ENCODE assay signal across 10 mouse cellular contexts in the genomic region with DNA sequence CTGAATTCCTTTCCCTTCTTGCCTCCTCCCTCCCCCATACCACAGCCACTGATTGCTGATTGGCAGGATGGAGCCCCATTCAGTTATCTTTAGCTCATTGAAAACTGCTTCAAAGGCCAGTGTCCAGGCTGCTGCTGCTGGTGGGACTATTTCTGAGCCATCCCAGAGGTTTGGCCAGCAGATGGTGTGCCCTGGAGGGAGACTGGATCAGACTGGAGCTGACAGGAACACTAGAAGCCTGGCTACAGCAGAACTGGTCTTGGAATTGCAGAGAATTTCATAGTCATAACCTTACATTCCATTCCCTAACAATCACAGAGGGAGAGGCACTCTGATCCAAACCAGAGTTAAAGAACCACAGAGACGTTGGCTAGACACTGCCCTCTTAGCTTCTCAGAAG.
A peak's percentile ranks its signal among the peaks of the same experiment; 100 is the strongest.
DNase-seq lines count a peak whose midpoint lies in the region; ATAC-seq lines count a peak whose summit lies in the region.
"Had no signal": no experiment of that assay in that cellular context is flagged by ENCODE, and none has a peak within 500 bp of the region (broad histone marks: within the 10 kb centered on the region; RNA-seq: fewer than 3 reads in every experiment).

No protein-coding gene starts in this region.

- H3K9me3 ChIP-seq in kidney, embryonic 16.5 days (ENCODE audit: low read length): no peaks in the 10 kb centered on the region
- H3K9me3 ChIP-seq: midbrain, embryonic 12.5 days had no signal

- WGBS in kidney, embryonic 16.5 days: 33% methylated on average over 1 of the region's 1 CpGs

- DNase-seq in heart, adult 11 months: peak; percentile 91
- DNase-seq in heart, postnatal 36 days: no peak
- DNase-seq in fibroblast of lung, adult 2 months (ENCODE audit: low read depth): peak; percentile 83
- DNase-seq in lung, postnatal 36 days: peak; percentile 52
- no peak for DNase-seq in gastrocnemius, postnatal 36 days
- DNase-seq in layer of hippocampus, adult 9-10 months (ENCODE audit: low spot score): no peak
- no peak for DNase-seq in left cerebral cortex, adult 18-20 months (ENCODE audit: low spot score in 2 of 2)

- H3K4me2 ChIP-seq in kidney, embryonic 16.5 days (replicated peaks; ENCODE audit: low read depth, low read length): no peak overlapping the region
- H3K4me2 ChIP-seq: midbrain, embryonic 12.5 days had no signal

- ATAC-seq in kidney, embryonic 16.5 days (ENCODE audit: low FRiP score, low TSS enrichment): peak; percentile 77
- ATAC-seq: CD4-positive, CD25-positive, alpha-beta regulatory T cell, adult 4 months had no signal

- no peak overlapping the region for H3K9ac ChIP-seq in kidney, embryonic 16.5 days (replicated peaks; ENCODE audit: low read length)
- H3K9ac ChIP-seq: midbrain, embryonic 12.5 days had no signal

- H3K4me1 ChIP-seq in kidney, embryonic 16.5 days (ENCODE audit: insufficient read depth, low read length): peaks cover 27% of the 10 kb centered on the region

- H3K27ac ChIP-seq in kidney, embryonic 16.5 days (ENCODE audit: low read length): peak overlapping the region; percentile 88
- H3K27ac ChIP-seq: midbrain, embryonic 12.5 days had no signal

- intact Hi-C loops in heart, postnatal 36 days (cut with DNase I): no loop called here
- intact Hi-C loops in gastrocnemius, postnatal 36 days (cut with DNase I): no loop called here

- no peaks in the 10 kb centered on the region for H3K36me3 ChIP-seq in kidney, embryonic 16.5 days (ENCODE audit: insufficient read depth, low read length)
- H3K36me3 ChIP-seq: midbrain, embryonic 12.5 days had no signal

- H3K4me3 ChIP-seq in kidney, embryonic 16.5 days (ENCODE audit: low read length): no peak overlapping the region
- H3K4me3 ChIP-seq: midbrain, embryonic 12.5 days had no signal

- H3K27me3 ChIP-seq in kidney, embryonic 16.5 days (ENCODE audit: insufficient read depth, low read length): no peaks in the 10 kb centered on the region
- H3K27me3 ChIP-seq: midbrain, embryonic 12.5 days had no signal

Comparison
In these comparisons a context has a peak if more than half of its experiments do, and no peak if none do; other contexts are left out.
1. DNase-seq: peak in heart, adult 11 months (single experiment), fibroblast of lung, adult 2 months (single experiment) and lung, postnatal 36 days (single experiment); none in heart, postnatal 36 days (0 of 2), gastrocnemius, postnatal 36 days (0 of 2), layer of hippocampus, adult 9-10 months (single experiment) and left cerebral cortex, adult 18-20 months (0 of 2).